Mouse (Mus musculus) forebrain, embryonic 16.5 days (tissue): Measurements from ENCODE around the gene Pim1. TPM values are rescaled to one million over a fixed set of nuclear protein-coding genes. Genes with fewer than 3 reads are reported as not detected.
"Not testable (repeated sequence)": the region's sequence is repeated elsewhere in the genome, so short reads cannot be mapped to it uniquely, and the experiment has no call there.

ENCODE experiments used
- ATAC-seq: fragments of 200-750 bp; cut with Nextera tagmentation; 2 replicates; pipeline ENCODE4 v1.8.0; 2017; ENCODE audit warnings: mild to moderate bottlenecking, moderate library complexity
- H3K27ac ChIP-seq: fragments of 300-500 bp; sonication (generic); 2 replicates; pipeline ENCODE4 v1.5.1; 2014; ENCODE audit warnings: low read length, control low read depth
- H3K27me3 ChIP-seq: fragments of 300-500 bp; sonication (generic); replicated peaks from 2 replicates; pipeline ENCODE4 v1.6.1; 2014; ENCODE audit warnings: low read length; ENCODE audit not compliant: control insufficient read depth, insufficient read depth
- H3K36me3 ChIP-seq: fragments of 300-500 bp; sonication (generic); 2 replicates; pipeline ENCODE4 v1.6.1; 2014; ENCODE audit not compliant: control insufficient read depth, insufficient read depth
- H3K4me1 ChIP-seq: fragments of 300-500 bp; sonication (generic); replicated peaks from 2 replicates; pipeline ENCODE4 v1.6.1; 2014; ENCODE audit warnings: low read length; ENCODE audit not compliant: control insufficient read depth, insufficient read depth
- H3K4me2 ChIP-seq: fragments of 300-500 bp; sonication (generic); 2 replicates; pipeline ENCODE4 v1.6.1; 2014; ENCODE audit warnings: mild to moderate bottlenecking, low read length, control low read depth
- H3K4me3 ChIP-seq: fragments of 300-500 bp; sonication (generic); replicated peaks from 2 replicates; pipeline ENCODE4 v1.5.1; 2014; ENCODE audit warnings: mild to moderate bottlenecking, low read length, control low read depth
- H3K9ac ChIP-seq: fragments of 300-500 bp; sonication (generic); replicated peaks from 2 replicates; pipeline ENCODE4 v1.6.1; 2014; ENCODE audit warnings: low read depth, low read length, control low read depth
- H3K9me3 ChIP-seq: fragments of 300-500 bp; sonication (generic); 2 replicates; pipeline ENCODE4 v1.6.1; 2016; ENCODE audit warnings: low read length; ENCODE audit not compliant: control insufficient read depth
- WGBS: fragments of 180-500 bp; shearing (Covaris S2); extraction: QIAGEN DNeasy Blood & Tissue Kit; methylation state at CpG from one replicate; pipeline ENCODE4 v1.1.7; 2014; 5-methylcytosine and 5-hydroxymethylcytosine counted together
- polyA plus RNA-seq: library from polyadenylated mRNA; unstranded; fragments of >200 nt; fragmentation: Nextera tagmentation; extraction: Ambion mirVana; gene quantifications from 2 replicates; pipeline ENCODE4 v1.2.1, GENCODE M21; 2015

Gene Pim1
- polyA plus RNA-seq, 1 experiment from 2014 or later = 11.8 TPM

DNA sequence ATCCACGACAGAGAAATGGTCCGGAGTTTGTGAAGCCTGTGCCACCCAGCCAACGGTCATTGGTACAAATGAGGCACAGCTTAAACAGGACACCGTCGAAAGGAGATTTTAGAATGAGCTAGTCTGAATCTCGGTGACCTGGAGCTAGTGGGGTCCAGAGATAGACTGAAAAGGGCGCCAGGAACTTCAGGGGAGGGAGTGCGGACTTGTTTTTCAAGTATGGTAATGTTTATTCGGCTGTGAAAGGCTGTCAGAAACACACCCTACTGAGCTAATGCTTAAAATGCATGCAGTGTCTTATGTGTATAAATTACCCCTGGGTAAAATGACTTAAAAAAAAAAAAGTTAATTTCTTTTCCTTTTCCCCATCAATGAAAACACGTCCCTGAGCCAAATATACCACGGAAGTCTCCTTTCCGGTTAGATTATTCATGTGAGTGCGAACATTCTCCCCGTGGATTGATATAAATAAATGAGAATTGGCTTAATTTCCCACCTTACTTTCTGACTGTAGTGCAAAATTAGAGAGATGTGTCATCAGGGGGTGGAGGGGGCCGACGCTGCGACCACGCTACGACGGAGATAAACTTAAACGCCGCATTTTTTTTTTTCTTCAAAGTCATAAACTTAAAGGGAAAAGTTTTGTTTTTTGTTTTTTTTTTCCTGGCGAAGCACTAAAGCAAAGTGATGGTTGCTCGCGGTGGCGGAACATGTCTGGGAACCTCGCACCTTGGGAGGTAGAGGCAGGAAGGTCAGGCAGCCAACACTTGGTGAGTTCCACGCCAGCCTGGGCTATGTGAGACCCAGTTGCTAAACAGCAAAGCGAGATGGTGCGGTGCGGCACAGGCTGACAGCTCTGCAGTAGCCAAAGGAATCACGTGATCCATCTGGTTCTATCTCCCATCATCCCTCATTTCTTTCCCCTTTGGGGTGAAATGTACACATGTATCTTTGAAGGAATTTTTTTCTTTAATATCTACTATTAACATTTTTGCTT lies 12.4 kb downstream of the Pim1 start:
- no peaks in the 10 kb centered on the region for H3K4me1 ChIP-seq
- H3K27me3 ChIP-seq = no peaks in the 10 kb centered on the region
- no peaks in the 10 kb centered on the region for H3K36me3 ChIP-seq
- H3K9me3 ChIP-seq = no peaks in the 10 kb centered on the region; the same call in 1 of the 2 replicates
- 19% methylated on average over 32 of the region's 32 CpGs for WGBS
- no peak overlapping the region for H3K4me2 ChIP-seq
- no peak overlapping the region for H3K27ac ChIP-seq
- no peak for ATAC-seq
- H3K4me3 ChIP-seq = no peak overlapping the region
- no peak overlapping the region for H3K9ac ChIP-seq

DNA sequence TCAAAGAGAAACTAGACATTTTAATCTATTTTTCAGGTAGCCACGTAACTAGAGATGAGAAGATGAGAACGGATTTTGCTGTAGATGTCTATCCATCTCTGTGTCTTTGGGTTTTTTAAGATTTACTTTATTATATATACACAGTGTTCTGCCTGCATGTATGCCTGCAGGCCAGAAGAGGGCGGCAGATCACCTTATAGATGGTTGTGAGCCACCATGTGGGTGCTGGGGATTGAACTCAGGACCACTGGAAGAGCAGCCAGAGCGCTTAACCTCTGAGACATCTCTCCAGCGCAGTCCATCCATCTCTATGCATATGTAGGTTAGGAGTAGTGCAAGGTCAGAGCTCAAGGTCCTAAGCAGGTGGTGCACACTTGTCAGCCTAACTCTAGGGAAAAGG lies 13.1 kb downstream of the Pim1 start:
- no peaks in the 10 kb centered on the region for H3K4me1 ChIP-seq
- 79% methylated on average over 5 of the region's 5 CpGs for WGBS
- no peak for ATAC-seq

DNA sequence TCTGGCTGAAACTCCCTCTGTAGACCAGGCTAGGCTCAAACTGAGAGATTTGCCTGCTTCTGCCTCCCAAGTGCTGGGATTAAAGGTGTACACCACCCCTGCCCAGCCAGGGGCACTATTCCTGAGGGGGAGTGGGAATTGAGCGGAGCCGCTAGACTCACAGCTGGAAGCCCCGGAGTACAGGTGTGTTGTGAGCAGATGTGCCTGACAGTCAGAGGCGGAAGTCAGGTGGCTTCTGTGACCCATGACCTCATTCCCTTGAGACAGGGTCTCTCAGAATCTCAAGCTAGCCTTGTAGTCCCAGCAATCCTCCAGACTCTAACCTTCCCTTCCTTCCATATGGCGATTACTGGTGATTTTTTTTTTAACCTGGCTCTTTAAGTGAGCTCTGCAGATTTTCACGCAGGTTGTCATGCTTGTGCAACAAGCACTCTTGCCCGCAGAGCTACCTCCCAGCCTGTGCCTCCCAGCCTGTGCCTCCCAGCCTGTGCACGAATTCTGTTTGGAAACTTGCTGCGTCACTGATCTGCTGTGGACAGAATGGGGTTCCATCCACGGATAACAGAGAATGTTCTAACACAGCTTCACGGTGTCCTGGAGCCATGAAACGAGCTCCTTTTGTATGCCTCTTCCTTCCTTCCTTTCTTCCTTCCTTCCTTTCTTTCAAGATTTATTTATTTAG lies 18.5 kb downstream of the Pim1 start:
- Histone ChIP-seq H3K4me3 (no peak overlapping the region), H3K27me3 (no peaks in the 10 kb centered on the region), H3K9me3 (no peaks in the 10 kb centered on the region), H3K4me1 (no peaks in the 10 kb centered on the region), H3K36me3 (no peaks in the 10 kb centered on the region), H3K4me2 (no peak overlapping the region), H3K27ac (no peak overlapping the region), H3K9ac (no peak overlapping the region)
- 78% methylated on average over 12 of the region's 12 CpGs for WGBS
- no peak for ATAC-seq

More for the DNA sequence above, 13.1 kb downstream of the Pim1 start:
- H3K9ac ChIP-seq = no peak overlapping the region
- no peak overlapping the region for H3K27ac ChIP-seq
- H3K27me3 ChIP-seq = no peaks in the 10 kb centered on the region
- H3K9me3 ChIP-seq = no peaks in the 10 kb centered on the region; the same call in 1 of the 2 replicates
- H3K4me3 ChIP-seq = no peak overlapping the region
- H3K36me3 ChIP-seq = no peaks in the 10 kb centered on the region
- H3K4me2 ChIP-seq = no peak overlapping the region

DNA sequence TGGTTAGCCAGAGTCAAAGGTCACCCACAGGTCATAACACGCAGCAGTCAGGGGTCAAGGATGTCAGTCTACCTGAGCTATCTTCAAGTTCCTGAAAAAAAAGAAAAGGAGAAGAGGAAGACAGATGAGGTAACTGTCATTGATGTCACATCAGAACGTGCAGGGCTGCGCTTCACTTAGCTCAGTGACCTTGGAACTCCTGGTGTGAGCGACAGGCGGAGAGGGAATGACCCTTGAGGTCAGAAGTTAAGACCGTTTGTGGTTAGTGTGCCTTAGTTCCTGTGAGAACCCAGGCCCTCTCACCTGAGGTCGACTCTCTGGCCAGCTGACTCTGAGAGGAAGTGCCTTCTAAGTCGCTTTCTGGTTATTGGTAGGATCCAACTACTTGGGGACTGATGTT lies 20.1 kb downstream of the Pim1 start:
- Histone ChIP-seq H3K4me3 (no peak overlapping the region), H3K27ac (no peak overlapping the region), H3K4me2 (no peak overlapping the region), H3K4me1 (no peaks in the 10 kb centered on the region), H3K27me3 (no peaks in the 10 kb centered on the region), H3K36me3 (no peaks in the 10 kb centered on the region), H3K9me3 (no peaks in the 10 kb centered on the region), H3K9ac (no peak overlapping the region)
- ATAC-seq = no peak
- 76% methylated on average over 8 of the region's 8 CpGs for WGBS

DNA sequence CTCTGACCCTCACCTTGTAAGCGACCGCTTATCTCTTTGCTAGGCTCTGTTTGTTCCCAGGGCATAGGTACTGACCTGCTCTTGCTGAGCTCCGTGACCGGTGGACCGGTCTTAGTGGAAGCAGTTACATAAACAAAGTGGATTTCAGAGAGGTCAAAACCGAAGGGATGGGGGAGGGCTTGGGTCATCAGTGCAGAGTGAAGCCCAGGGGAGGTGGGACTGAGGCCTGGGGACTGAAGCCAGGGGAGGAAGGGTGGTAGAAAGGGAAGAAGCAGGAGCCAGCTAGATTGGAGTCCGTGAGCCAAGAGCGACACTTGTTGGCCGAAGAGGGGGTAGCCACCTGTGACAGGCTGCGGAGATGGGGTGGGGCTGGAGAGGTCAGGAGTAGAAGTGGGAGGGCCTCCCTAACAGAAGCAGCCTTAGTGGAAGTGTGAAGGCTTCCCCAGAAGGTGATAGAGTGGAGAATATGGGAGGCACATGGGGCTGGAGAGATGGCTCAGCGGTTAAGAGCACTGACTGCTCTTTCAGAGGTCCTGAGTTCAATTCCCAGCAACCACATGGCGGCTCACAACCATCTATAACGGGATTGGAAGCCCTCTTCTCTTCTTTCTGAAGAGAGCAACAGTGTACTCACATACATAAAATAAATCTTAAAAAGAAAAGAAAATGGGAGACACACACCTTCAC lies 22.6 kb downstream of the Pim1 start:
- ATAC-seq = 0 out of 2 replicates have a peak, but pooled peaks have one; percentile 36
- 47% methylated on average over 13 of the region's 13 CpGs for WGBS

DNA sequence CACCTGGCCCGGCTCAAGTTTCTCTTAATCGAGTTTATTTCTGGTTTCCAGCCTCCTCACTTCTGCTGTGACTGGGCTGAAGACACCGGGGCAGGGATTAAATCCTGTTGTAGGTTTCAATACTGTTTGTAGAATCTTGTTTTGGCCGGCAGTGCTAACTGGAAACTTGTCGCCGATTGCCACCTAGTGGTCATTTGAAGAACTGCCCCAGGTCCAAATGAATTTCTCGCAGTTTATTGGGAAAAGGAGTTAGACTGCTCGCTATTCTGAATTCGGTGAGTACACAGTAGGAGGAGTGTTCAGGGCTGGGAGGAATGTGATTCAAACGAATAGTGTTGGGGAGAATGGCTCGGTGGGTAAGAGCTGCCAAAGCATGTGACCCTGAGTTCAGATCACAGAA lies 23.9 kb downstream of the Pim1 start:
- H3K9me3 ChIP-seq = no peaks in the 10 kb centered on the region
- 1% methylated on average over 11 of the region's 11 CpGs for WGBS
- no peak overlapping the region for H3K27ac ChIP-seq
- no peak overlapping the region for H3K4me2 ChIP-seq
- no peaks in the 10 kb centered on the region for H3K36me3 ChIP-seq
- H3K4me3 ChIP-seq = no peak overlapping the region
- no peaks in the 10 kb centered on the region for H3K27me3 ChIP-seq
- H3K9ac ChIP-seq = no peak overlapping the region
- H3K4me1 ChIP-seq = no peaks in the 10 kb centered on the region
- ATAC-seq = 0 out of 2 replicates have a peak, but pooled peaks have one; percentile 38

More for the DNA sequence above, 22.6 kb downstream of the Pim1 start:
- Histone ChIP-seq H3K27ac (no peak overlapping the region), H3K4me1 (no peaks in the 10 kb centered on the region), H3K27me3 (no peaks in the 10 kb centered on the region), H3K4me2 (no peak overlapping the region), H3K9ac (no peak overlapping the region), H3K36me3 (no peaks in the 10 kb centered on the region), H3K4me3 (no peak overlapping the region), H3K9me3 (no peaks in the 10 kb centered on the region)

DNA sequence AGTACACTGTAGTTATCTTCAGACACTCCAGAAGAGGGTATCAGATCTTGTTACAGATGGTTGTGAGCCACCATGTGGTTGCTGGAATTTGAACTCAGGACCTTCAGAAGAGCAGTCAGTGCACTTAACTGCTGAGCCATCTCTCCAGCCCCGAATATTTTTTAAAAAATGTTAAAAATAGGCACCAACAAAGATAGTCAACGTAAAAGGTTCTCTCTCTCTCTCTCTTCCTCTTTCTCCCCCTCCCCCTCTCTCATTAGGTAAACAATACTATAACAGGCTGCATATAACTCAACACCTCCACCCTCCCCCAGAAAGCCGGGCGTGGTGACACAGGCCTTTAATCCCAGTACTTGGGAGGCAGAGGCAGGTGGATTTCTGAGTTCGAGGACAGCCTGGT lies 28.1 kb downstream of the Pim1 start:
- ATAC-seq, H3K4me2 ChIP-seq, H3K9me3 ChIP-seq, H3K4me3 ChIP-seq, H3K27me3 ChIP-seq, H3K27ac ChIP-seq, H3K9ac ChIP-seq, H3K4me1 ChIP-seq, H3K36me3 ChIP-seq: not testable (repeated sequence)
- 90% methylated on average over 5 of the region's 5 CpGs for WGBS

DNA sequence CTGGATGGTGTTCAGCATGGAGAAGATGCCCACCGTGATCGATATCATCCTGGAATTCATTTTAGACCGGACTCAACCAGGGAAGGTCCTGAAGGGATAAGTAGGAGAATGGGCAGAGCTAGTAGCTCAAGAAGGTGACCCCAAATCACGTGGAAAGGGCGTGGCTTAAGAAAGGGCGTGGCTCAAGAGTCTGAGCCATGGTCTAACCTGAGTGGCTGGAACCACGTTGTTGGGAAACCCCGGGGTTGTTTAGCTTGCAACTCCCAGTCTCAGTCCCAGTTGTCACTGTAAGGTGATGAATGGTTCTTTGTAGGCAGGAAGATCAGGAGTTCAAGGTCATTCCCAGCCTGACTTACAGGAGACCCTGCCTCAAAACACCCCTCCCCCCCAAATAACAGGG lies 29.2 kb downstream of the Pim1 start:
- H3K36me3 ChIP-seq = no peaks in the 10 kb centered on the region
- no peak for ATAC-seq
- WGBS = 81% methylated on average over 8 of the region's 8 CpGs
- H3K27me3 ChIP-seq = no peaks in the 10 kb centered on the region
- no peak overlapping the region for H3K4me3 ChIP-seq
- H3K4me2 ChIP-seq = no peak overlapping the region
- H3K4me1 ChIP-seq = no peaks in the 10 kb centered on the region
- H3K27ac ChIP-seq = no peak overlapping the region
- H3K9ac ChIP-seq = no peak overlapping the region
- no peaks in the 10 kb centered on the region for H3K9me3 ChIP-seq

DNA sequence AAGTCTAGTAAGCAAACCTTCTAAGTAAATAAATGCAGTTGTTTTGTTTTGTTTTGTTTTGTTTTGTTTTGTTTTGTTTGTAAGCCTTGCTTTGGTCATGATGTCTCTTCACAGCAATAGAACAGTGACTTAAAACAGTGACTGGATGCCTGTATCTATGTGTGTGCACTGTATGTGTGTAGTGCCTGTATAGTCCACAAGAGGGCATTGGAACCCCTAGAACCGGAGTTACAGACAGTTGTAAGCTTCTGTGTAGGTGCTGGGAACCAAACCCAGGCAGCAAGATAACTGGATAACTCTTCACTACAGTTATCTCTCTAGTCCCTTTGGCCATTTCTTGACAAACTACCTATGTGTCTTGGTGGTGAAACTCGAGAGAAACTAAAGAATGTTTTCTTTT lies 35.1 kb downstream of the Pim1 start:
- H3K9me3 ChIP-seq = no peaks in the 10 kb centered on the region
- H3K4me3 ChIP-seq = no peak overlapping the region
- WGBS = 75% methylated on average over 2 of the region's 2 CpGs
- no peaks in the 10 kb centered on the region for H3K27me3 ChIP-seq
- no peaks in the 10 kb centered on the region for H3K4me1 ChIP-seq
- no peak overlapping the region for H3K9ac ChIP-seq
- no peaks in the 10 kb centered on the region for H3K36me3 ChIP-seq
- ATAC-seq = no peak
- H3K4me2 ChIP-seq = no peak overlapping the region
- H3K27ac ChIP-seq = no peak overlapping the region
